Mouse (Mus musculus) spleen, adult 2 months (tissue): ENCODE data around the gene Rap1gap2.

Source experiments
- CTCF ChIP-seq: fragments of 200-500 bp; IDR thresholded peaks from 2 replicates; pipeline ENCODE4 v1.5.1; 2011; ENCODE audit warnings: mild to moderate bottlenecking, inconsistent platforms; ENCODE audit not compliant: insufficient read depth, insufficient read length, insufficient replicate concordance; ENCODE audit errors: extremely low read depth
- POLR2A ChIP-seq: fragments of 200-500 bp; IDR thresholded peaks from 2 replicates; pipeline ENCODE4 v1.6.1; 2011; ENCODE audit warnings: low read depth, low read length, inconsistent platforms

DNA sequence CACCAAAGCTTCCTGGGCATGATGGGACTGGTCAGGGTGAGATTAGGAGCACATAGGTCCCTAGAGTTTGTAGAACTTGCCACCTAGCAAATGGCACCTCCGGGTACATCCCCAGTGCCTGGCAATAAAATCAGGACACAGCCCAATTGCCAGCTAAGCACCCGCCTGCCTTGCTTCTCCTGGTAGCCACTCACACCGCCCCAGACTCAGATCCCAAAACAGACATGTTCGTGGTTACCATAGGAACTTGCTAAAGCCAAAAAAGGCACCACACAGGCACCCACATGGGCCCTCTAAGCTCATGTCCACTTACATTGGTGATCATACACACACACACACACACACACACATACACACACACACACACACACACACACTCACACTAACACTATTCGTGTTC lies 51.8 kb downstream of the Rap1gap2 start:
- no peak for TF ChIP-seq CTCF
- TF ChIP-seq POLR2A = no peak
